Mouse (Mus musculus) embryonic fibroblast, embryonic 13.5 days (primary cell): ENCODE measurements at regions not wholly inside any gene's neighbourhood (a gene's known extent, or its start where the extent isn't known, plus 50 kb on each side); places are given as distances from the start of the nearest gene placed in this dataset.

Source experiments
- H3K27ac ChIP-seq: 2 replicates; pipeline ENCODE4 v1.5.1; 2012; ENCODE audit warnings: low read length, control low read depth, inconsistent platforms; ENCODE audit not compliant: insufficient read depth
- H3K4me1 ChIP-seq: 2 replicates; pipeline ENCODE4 v1.6.1; 2011; ENCODE audit warnings: low read length; ENCODE audit not compliant: control insufficient read depth, insufficient read depth
- H3K4me3 ChIP-seq: 2 replicates; pipeline ENCODE4 v1.5.1; 2011; ENCODE audit warnings: mild to moderate bottlenecking, control low read depth, low read length; ENCODE audit not compliant: insufficient read depth
- CTCF ChIP-seq: IDR thresholded peaks from 2 replicates; pipeline ENCODE4 v1.5.1; 2011; ENCODE audit warnings: mild to moderate bottlenecking, control low read depth, low read length, moderate library complexity, borderline replicate concordance; ENCODE audit not compliant: insufficient read depth
- POLR2A ChIP-seq: IDR thresholded peaks from 2 replicates; pipeline ENCODE4 v1.6.1; 2011; ENCODE audit warnings: low read depth, mild to moderate bottlenecking, control low read depth, low read length, moderate library complexity

DNA sequence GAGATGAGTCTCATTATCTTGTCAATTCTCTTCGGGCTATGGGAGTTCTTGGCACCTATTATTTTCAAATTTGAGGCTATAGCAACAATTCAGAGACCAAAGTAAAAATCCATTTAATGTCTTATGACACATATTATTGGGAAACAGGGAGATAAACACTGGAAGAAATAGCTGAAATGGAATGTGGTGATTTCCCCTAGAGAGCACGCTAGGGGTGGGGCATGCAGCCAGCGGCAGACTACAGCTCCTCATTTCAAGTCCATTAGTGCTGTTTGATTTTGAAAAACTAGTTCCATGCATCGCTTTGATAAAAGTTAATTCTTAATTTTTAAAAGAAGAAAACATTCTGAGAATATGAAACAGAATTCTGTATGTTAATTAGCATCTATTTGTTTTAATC lies 367.6 kb upstream of the Castor2 start:
- no peak overlapping the region for H3K4me3 ChIP-seq
- H3K4me1 ChIP-seq, result no peaks in the 10 kb centered on the region
- no peak for TF ChIP-seq POLR2A
- TF ChIP-seq CTCF, result no peak
- no peak overlapping the region for H3K27ac ChIP-seq

DNA sequence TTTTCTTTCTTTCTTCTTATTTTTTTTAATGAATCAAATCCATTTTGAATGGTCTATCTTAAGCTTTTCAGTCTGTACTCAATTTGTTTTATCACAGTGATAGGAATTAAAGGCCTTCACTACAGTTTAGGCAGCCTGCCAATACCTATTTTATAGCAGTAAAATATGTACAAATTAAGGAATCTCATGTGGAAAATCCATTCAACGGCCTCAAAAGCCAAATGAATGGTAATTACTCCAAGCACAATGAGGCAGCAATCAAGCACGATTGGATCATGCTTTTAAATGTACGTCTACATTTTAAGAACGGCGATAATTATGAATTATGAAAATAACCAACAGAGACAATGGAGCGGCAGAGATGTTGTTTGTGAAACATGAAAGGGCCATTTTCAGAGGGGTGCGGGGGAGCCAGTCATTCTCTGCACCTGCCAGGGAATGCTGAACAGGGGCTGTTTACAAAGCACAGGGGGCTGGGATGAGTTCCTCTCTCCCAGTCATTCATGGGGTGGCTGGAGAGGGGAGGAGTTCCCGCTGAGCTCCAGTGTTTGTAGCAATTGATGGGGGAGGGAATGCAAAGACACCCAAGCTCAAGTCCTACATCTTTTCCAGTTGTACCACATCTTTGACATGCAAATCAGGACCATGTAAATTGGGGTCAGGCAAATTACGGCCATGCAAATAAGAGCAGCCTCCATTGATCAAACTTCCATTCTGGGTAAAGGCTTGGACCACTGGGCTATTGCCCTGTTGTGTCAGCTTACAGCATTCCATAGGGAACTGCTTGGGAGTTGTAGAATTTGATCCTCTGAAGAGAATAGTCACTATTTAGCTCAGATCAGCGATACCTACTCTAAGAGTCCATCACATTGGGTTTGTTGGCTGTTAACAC lies 381.1 kb upstream of the Castor2 start:
- H3K4me1 ChIP-seq, result no peaks in the 10 kb centered on the region

GRCm38 (mm10) chr5:133715830-133716229 lies 383.7 kb upstream of the Castor2 start:
- no peaks in the 10 kb centered on the region for H3K4me1 ChIP-seq
- H3K4me3 ChIP-seq, result no peak overlapping the region
- no peak overlapping the region for H3K27ac ChIP-seq
- TF ChIP-seq POLR2A (no peak), CTCF (no peak)

More for the DNA sequence above, 381.1 kb upstream of the Castor2 start:
- no peak for TF ChIP-seq CTCF
- no peak for TF ChIP-seq POLR2A
- no peak overlapping the region for H3K27ac ChIP-seq
- no peak overlapping the region for H3K4me3 ChIP-seq

DNA sequence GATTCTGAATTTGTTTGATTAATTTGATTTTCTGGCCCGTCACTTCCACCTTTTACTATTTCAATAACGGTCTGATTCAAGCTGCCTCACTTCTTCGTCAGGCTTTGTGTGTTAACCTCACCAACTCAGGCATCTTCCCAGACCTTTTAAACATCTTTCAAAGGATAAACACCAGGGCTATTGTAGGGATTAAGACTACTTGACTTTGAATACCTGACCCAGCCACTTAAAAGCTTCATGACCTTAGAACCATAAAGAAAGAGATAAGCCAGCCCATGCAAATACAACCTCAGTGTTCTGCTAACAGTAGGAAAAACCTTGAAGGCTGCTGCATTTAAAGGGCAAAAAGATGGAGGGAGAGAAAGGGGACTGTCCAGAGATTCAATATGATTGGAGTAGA lies 386.9 kb upstream of the Castor2 start:
- no peak for TF ChIP-seq POLR2A
- TF ChIP-seq CTCF, result no peak
- Histone ChIP-seq H3K27ac (no peak overlapping the region), H3K4me1 (no peaks in the 10 kb centered on the region), H3K4me3 (no peak overlapping the region)

GRCm38 (mm10) chr5:133708881-133709280 lies 390.6 kb upstream of the Castor2 start:
- Histone ChIP-seq H3K27ac (no peak overlapping the region), H3K4me3 (no peak overlapping the region), H3K4me1 (no peaks in the 10 kb centered on the region)
- TF ChIP-seq POLR2A (no peak), CTCF (no peak)

DNA sequence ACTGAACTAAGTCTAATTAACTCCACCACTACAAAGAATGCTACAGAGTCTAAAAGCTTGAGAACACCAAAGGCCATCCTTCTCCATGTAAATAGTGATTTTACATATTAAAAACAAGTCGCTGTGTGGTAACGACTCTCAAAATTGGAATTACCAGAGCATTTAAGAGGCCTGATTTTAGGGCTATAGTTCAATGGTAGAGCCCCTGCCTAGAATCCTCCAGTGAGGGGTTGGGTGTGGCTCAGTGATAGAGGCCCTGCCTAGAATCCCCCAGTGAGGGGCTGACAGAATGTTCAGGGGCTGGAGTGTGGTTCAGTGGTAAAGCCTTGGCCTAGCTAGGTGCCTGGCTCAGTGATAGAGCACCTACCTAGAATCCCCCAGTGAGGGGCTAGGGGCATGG lies 413.3 kb upstream of the Castor2 start:
- H3K27ac ChIP-seq, result no peak overlapping the region
- TF ChIP-seq CTCF, result no peak
- TF ChIP-seq POLR2A, result no peak
- no peaks in the 10 kb centered on the region for H3K4me1 ChIP-seq
- no peak overlapping the region for H3K4me3 ChIP-seq

DNA sequence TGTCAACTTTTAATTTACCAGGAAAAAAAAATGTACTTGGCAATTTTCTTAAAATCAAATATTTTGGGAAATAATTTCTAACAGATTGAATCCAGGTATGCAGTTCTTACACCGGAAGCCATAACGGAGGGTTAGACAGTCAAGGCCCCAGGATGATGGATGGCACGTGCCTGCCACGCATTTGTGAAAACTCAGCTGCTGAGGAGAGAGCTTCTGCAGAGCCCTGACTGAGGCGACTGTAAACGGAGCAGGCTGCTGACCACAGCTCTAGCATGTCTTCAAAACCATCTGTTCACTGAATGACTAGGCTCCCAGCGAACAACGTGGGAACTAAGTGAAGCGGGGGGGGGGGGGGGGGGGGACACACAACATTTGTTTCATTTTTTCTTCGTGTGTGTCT lies 416.5 kb upstream of the Castor2 start:
- Histone ChIP-seq H3K27ac (no peak overlapping the region), H3K4me3 (no peak overlapping the region), H3K4me1 (no peaks in the 10 kb centered on the region)
- TF ChIP-seq POLR2A (no peak), CTCF (no peak)

DNA sequence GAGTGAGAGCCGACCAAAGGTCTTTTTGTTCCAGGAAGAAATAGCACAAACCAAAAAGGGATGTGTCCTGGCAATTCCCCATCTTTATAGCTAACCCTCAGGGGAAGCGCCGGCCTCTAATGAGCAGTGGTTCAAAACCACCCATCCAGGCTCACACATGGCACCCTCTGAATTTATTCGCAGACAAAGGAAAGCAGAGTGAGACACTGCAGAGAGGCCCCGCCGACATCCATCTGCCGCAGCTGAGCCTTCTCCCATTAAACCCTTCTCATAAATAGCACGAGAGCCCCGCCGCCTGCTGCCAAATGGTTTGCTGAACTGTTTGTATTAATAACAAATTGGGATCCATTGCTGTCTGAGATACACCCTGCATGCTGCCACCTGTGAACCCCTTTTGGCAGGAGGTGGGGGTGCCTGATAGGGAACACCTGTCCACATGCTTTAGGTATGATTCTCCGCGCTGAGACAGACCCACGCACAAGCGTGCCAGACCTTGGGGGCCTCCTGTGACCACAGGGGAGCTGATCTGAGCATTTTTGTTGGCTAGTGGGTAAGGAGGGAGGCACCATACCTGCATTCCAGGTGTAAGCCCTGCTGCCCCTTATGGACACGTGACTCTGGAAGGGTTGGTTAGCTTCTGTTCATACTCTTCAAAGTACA lies 422.6 kb upstream of the Castor2 start:
- no peak overlapping the region for H3K27ac ChIP-seq
- no peaks in the 10 kb centered on the region for H3K4me1 ChIP-seq
- TF ChIP-seq POLR2A (no peak), CTCF (no peak)
- no peak overlapping the region for H3K4me3 ChIP-seq

DNA sequence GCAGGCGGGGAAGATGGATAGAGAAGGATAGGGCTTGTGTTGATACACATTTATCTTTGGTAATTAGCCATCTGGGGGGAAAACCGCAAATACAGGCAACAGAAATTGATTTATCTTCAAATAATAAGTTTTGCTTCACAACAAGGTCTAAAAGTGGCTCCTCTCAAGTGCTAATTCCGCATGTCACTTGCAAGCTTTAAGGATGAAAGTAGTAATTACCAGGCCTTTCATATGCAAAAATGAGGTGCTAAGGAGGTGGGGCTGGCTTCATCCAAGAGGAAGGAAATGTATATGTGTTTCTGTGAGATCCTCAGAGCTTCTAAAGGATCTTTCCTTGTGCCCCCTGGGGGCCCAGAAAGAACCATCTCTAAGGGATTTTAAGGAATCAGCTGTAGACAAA lies 423.9 kb upstream of the Castor2 start:
- no peaks in the 10 kb centered on the region for H3K4me1 ChIP-seq
- H3K27ac ChIP-seq, result no peak overlapping the region
- no peak for TF ChIP-seq POLR2A
- TF ChIP-seq CTCF, result no peak
- H3K4me3 ChIP-seq, result no peak overlapping the region

DNA sequence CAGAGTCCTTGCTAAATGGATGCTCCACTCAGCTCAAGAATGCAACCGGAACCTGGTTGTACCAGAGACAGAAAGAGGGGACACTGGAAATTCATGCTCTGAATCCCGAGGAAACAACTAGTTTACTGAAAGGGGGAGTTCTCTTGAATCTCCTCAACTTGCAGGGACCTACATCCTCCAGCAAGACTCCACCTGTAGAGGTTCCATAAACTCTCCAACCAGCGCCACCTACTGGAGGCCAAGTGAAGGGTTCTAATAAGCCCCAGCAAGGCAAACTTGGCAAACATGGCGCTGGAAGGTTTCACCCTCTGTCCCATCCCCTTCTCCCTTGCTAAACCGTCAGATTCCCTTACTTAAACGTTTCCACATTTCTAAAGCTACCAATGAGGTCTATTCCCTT lies 433.0 kb upstream of the Castor2 start:
- Histone ChIP-seq H3K27ac (no peak overlapping the region), H3K4me1 (no peaks in the 10 kb centered on the region), H3K4me3 (no peak overlapping the region)
- TF ChIP-seq CTCF (no peak), POLR2A (no peak)
